8 mouse cellular contexts compared by ENCODE assay signal in genomic region chr12:55080601-55080942, GRCm38 (mm10). TPM values are rescaled to one million over a fixed set of nuclear protein-coding genes. Genes with fewer than 3 reads are reported as not detected.
A peak's percentile ranks its signal among the peaks of the same experiment; 100 is the strongest.
DNase-seq lines count a peak whose midpoint lies in the region; ATAC-seq and TF ChIP-seq lines count a peak whose summit lies in the region.
"Not testable (repeated sequence)": the region's sequence is repeated elsewhere in the genome, so short reads cannot be mapped to it uniquely, and the experiment has no call there.

No protein-coding gene starts in this region.

- H3K36me3 ChIP-seq in G1E (replicated peaks) = peaks cover 22% of the 10 kb centered on the region
- not testable (repeated sequence) for H3K36me3 ChIP-seq in embryonic facial prominence, embryonic 14.5 days (ENCODE audit: control insufficient read depth, insufficient read depth, low read length); heart, adult 2 months (ENCODE audit: control insufficient read depth, insufficient read depth, low read length); hindbrain, embryonic 15.5 days; limb, embryonic 10.5 days; lung, embryonic 14.5 days (ENCODE audit: insufficient read depth); midbrain, postnatal 0 days (ENCODE audit: insufficient read depth, low read length); stomach, postnatal 0 days (ENCODE audit: control insufficient read depth, insufficient read depth, low read length)

- H3K27ac ChIP-seq in embryonic facial prominence, embryonic 14.5 days (replicated peaks; ENCODE audit: low read depth, low read length) = peak overlapping the region; percentile 86
- peak overlapping the region; percentile 90 for H3K27ac ChIP-seq in heart, adult 2 months
- peak overlapping the region; percentile 90 for H3K27ac ChIP-seq in hindbrain, embryonic 15.5 days (replicated peaks)
- peak overlapping the region; percentile 84 for H3K27ac ChIP-seq in limb, embryonic 10.5 days
- H3K27ac ChIP-seq in lung, embryonic 14.5 days (ENCODE audit: low read depth) = peak overlapping the region; percentile 90
- peak overlapping the region; percentile 38; the same call in 1 of the 2 replicates for H3K27ac ChIP-seq in midbrain, postnatal 0 days (ENCODE audit: low read depth, low read length)
- H3K27ac ChIP-seq in stomach, postnatal 0 days (replicated peaks) = peak overlapping the region; percentile 90

- not testable (repeated sequence) for H3K79me2 ChIP-seq in heart, adult 2 months (replicated peaks; ENCODE audit: control insufficient read depth, insufficient read depth, low read length)

- not testable (repeated sequence) for ATAC-seq in G1E (ENCODE audit: extremely low read depth, insufficient number of reproducible peaks, low FRiP score, poor library complexity, severe bottlenecking); stomach, postnatal 0 days (ENCODE audit: low FRiP score, low TSS enrichment)
- peak; percentile 58 for ATAC-seq in embryonic facial prominence, embryonic 14.5 days (ENCODE audit: low read depth)
- ATAC-seq in hindbrain, embryonic 15.5 days (ENCODE audit: low FRiP score, low read depth) = peak; percentile 72; the same call in 1 of the 2 replicates
- peak; percentile 59 for ATAC-seq in lung, embryonic 14.5 days (ENCODE audit: insufficient read depth)
- ATAC-seq in midbrain, postnatal 0 days (ENCODE audit: low FRiP score) = peak; percentile 66

- H3K4me2 ChIP-seq in embryonic facial prominence, embryonic 14.5 days (ENCODE audit: low read depth, low read length) = peak overlapping the region; percentile 47
- peak overlapping the region; percentile 56 for H3K4me2 ChIP-seq in hindbrain, embryonic 15.5 days
- H3K4me2 ChIP-seq in lung, embryonic 14.5 days = peak overlapping the region; percentile 45
- H3K4me2 ChIP-seq in midbrain, postnatal 0 days (ENCODE audit: low read depth, low read length, poor library complexity, severe bottlenecking) = peak overlapping the region; percentile 36
- H3K4me2 ChIP-seq in stomach, postnatal 0 days (replicated peaks; ENCODE audit: low read depth) = peak overlapping the region; percentile 45

- not testable (repeated sequence) for DNase-seq in G1E (ENCODE audit: low spot score); heart, adult 2 months; limb, embryonic 10.5 days (ENCODE audit: low spot score); lung, embryonic 14.5 days; midbrain, postnatal 0 days (ENCODE audit: low spot score); stomach, postnatal 0 days (ENCODE audit: low spot score)
- DNase-seq in embryonic facial prominence, embryonic 14.5 days (ENCODE audit: low spot score) = peak; percentile 6

- not testable (repeated sequence) for TF ChIP-seq CTCF in G1E (IDR thresholded peaks at IDR 0.05; ENCODE audit: low read depth, low read length); heart, adult 2 months (IDR thresholded peaks at IDR 0.05); lung, embryonic 14.5 days (IDR thresholded peaks at IDR 0.05; ENCODE audit: low read depth); midbrain, postnatal 0 days (IDR thresholded peaks at IDR 0.05); stomach, postnatal 0 days (IDR thresholded peaks at IDR 0.05; ENCODE audit: low read depth)

- whole genome bisulfite sequencing in embryonic facial prominence, embryonic 14.5 days = under 1% methylated on average over 23 of the region's 25 CpGs
- WGBS in heart, adult 2 months = under 1% methylated on average over 25 of the region's 25 CpGs
- 0% methylated on average over 25 of the region's 25 CpGs for WGBS in hindbrain, embryonic 15.5 days
- under 1% methylated on average over 25 of the region's 25 CpGs for WGBS in limb, embryonic 10.5 days
- under 1% methylated on average over 25 of the region's 25 CpGs for WGBS in lung, embryonic 14.5 days
- under 1% methylated on average over 25 of the region's 25 CpGs for WGBS in midbrain, postnatal 0 days
- WGBS in stomach, postnatal 0 days = under 1% methylated on average over 25 of the region's 25 CpGs

- H3K4me1 ChIP-seq in G1E (ENCODE audit: insufficient read depth, low read depth, low read length) = peaks cover 32% of the 10 kb centered on the region
- not testable (repeated sequence) for H3K4me1 ChIP-seq in embryonic facial prominence, embryonic 14.5 days (ENCODE audit: control insufficient read depth, insufficient read depth, low read length); heart, adult 2 months (ENCODE audit: control insufficient read depth, insufficient read depth, low read length); limb, embryonic 10.5 days; lung, embryonic 14.5 days (ENCODE audit: insufficient read depth); midbrain, postnatal 0 days (ENCODE audit: insufficient read depth, low read length); stomach, postnatal 0 days (replicated peaks; ENCODE audit: control insufficient read depth, insufficient read depth)
- peaks cover 13% of the 10 kb centered on the region for H3K4me1 ChIP-seq in hindbrain, embryonic 15.5 days (replicated peaks)

- not testable (repeated sequence) for TF ChIP-seq EP300 in heart, adult 2 months (IDR thresholded peaks at IDR 0.05; ENCODE audit: insufficient read depth, low read depth, low read length); stomach, postnatal 0 days (optimal IDR thresholded peaks at IDR 0.05)

- not testable (repeated sequence) for H3K27me3 ChIP-seq in G1E (ENCODE audit: insufficient read depth, low read length); embryonic facial prominence, embryonic 14.5 days (replicated peaks; ENCODE audit: control insufficient read depth, insufficient read depth, low read length); heart, adult 2 months (ENCODE audit: control insufficient read depth, insufficient read depth, low read length); hindbrain, embryonic 15.5 days; limb, embryonic 10.5 days (ENCODE audit: low read depth, poor library complexity, severe bottlenecking); lung, embryonic 14.5 days (ENCODE audit: insufficient read depth, low read length); midbrain, postnatal 0 days (ENCODE audit: insufficient read depth, low read length); stomach, postnatal 0 days (ENCODE audit: control insufficient read depth, insufficient read depth, low read length)

- intact Hi-C loops in heart, adult 2 months (cut with DNase I) = not testable (repeated sequence)

- not testable (repeated sequence) for TF ChIP-seq POLR2A in heart, adult 2 months (IDR thresholded peaks at IDR 0.05; ENCODE audit: insufficient read depth, low read depth, low read length)

- H3K9me3 ChIP-seq in G1E (replicated peaks); embryonic facial prominence, embryonic 14.5 days (ENCODE audit: control insufficient read depth, low read length); hindbrain, embryonic 15.5 days; limb, embryonic 10.5 days (replicated peaks); lung, embryonic 14.5 days (ENCODE audit: low read depth, low read length); midbrain, postnatal 0 days (ENCODE audit: low read length); stomach, postnatal 0 days (ENCODE audit: control insufficient read depth, low read length): not testable (repeated sequence)

- H3K4me3 ChIP-seq in G1E (ENCODE audit: low read depth, low read length) = peak overlapping the region; percentile 75
- H3K4me3 ChIP-seq in embryonic facial prominence, embryonic 14.5 days (ENCODE audit: low read depth, low read length) = peak overlapping the region; percentile 61
- H3K4me3 ChIP-seq in heart, adult 2 months = peak overlapping the region; percentile 64
- H3K4me3 ChIP-seq in hindbrain, embryonic 15.5 days = peak overlapping the region; percentile 85
- peak overlapping the region; percentile 67 for H3K4me3 ChIP-seq in limb, embryonic 10.5 days
- H3K4me3 ChIP-seq in lung, embryonic 14.5 days (ENCODE audit: low read depth, low read length) = peak overlapping the region; percentile 62
- H3K4me3 ChIP-seq in midbrain, postnatal 0 days (ENCODE audit: low read depth, low read length) = peak overlapping the region; percentile 58
- peak overlapping the region; percentile 64 for H3K4me3 ChIP-seq in stomach, postnatal 0 days (ENCODE audit: low read depth, low read length)

- H3K9ac ChIP-seq in embryonic facial prominence, embryonic 14.5 days (ENCODE audit: low read depth, low read length) = peak overlapping the region; percentile 82
- peak overlapping the region; percentile 90 for H3K9ac ChIP-seq in heart, adult 2 months (ENCODE audit: low read depth, low read length)
- H3K9ac ChIP-seq in hindbrain, embryonic 15.5 days = peak overlapping the region; percentile 80
- peak overlapping the region; percentile 65 for H3K9ac ChIP-seq in lung, embryonic 14.5 days
- H3K9ac ChIP-seq in midbrain, postnatal 0 days (replicated peaks; ENCODE audit: low read length, poor library complexity, severe bottlenecking) = peak overlapping the region; percentile 59; the same call in 1 of the 2 replicates
- peak overlapping the region; percentile 77 for H3K9ac ChIP-seq in stomach, postnatal 0 days (ENCODE audit: low read length)

RNA-seq across cellular contexts. Expression of gene Srp54a, which starts 0.5 kb away (rescaled TPM):
- total RNA-seq in G1E (2014; fragmentation: Nextera tagmentation) (287 and 299 TPM in 2 replicates), G1E (2017) (279 and 303 TPM in 2 replicates)
- polyA plus RNA-seq in G1E (2012) = 67.6 and 70.2 TPM in 2 replicates
- polyA plus RNA-seq in embryonic facial prominence, embryonic 14.5 days (2014; fragmentation: Nextera tagmentation; extraction: Ambion mirVana) = 194 and 212 TPM in 2 replicates
- 10 to 100 TPM; 89.7 to 99.9 TPM for total RNA-seq in heart, adult 2 months (2021)
- 14.7 and 23.8 TPM in 2 replicates for polyA plus RNA-seq in heart, adult 2 months (2012; rRNA removed)
- 172 TPM in 2 replicates for polyA plus RNA-seq in hindbrain, embryonic 15.5 days (2015; fragmentation: Nextera tagmentation; extraction: Ambion mirVana)
- 123 and 150 TPM in 2 replicates for polyA plus RNA-seq in limb, embryonic 10.5 days (2016; fragmentation: Nextera tagmentation; extraction: Ambion mirVana)
- 156 and 163 TPM in 2 replicates for polyA plus RNA-seq in lung, embryonic 14.5 days (2014; fragmentation: Nextera tagmentation; extraction: Ambion mirVana)
- total RNA-seq in midbrain, postnatal 0 days (2014; rRNA removed) = 65.2 and 77.6 TPM in 2 replicates
- polyA plus RNA-seq in midbrain, postnatal 0 days (2015; fragmentation: Nextera tagmentation; extraction: Ambion mirVana) = 198 and 202 TPM in 2 replicates
- 123 and 124 TPM in 2 replicates for polyA plus RNA-seq in stomach, postnatal 0 days (2015; fragmentation: Nextera tagmentation; extraction: Ambion mirVana)

RNA-seq across cellular contexts. Expression of gene 2700097O09Rik, which starts 0.7 kb away (rescaled TPM):
- 46.5 and 53.1 TPM in 2 replicates for total RNA-seq in G1E (2014; fragmentation: Nextera tagmentation)
- total RNA-seq in G1E (2017) = 42.5 and 42.8 TPM in 2 replicates
- polyA plus RNA-seq in G1E (2012) = 1.5 and 1.7 TPM in 2 replicates
- polyA plus RNA-seq in embryonic facial prominence, embryonic 14.5 days (2014; fragmentation: Nextera tagmentation; extraction: Ambion mirVana) = 25.1 and 28.2 TPM in 2 replicates
- 1 to 10 TPM; 7.7 to 9.3 TPM for total RNA-seq in heart, adult 2 months (2021)
- 8.0 and 16.1 TPM in 2 replicates for polyA plus RNA-seq in heart, adult 2 months (2012; rRNA removed)
- polyA plus RNA-seq in hindbrain, embryonic 15.5 days (2015; fragmentation: Nextera tagmentation; extraction: Ambion mirVana) = 31.8 and 36.3 TPM in 2 replicates
- polyA plus RNA-seq in limb, embryonic 10.5 days (2016; fragmentation: Nextera tagmentation; extraction: Ambion mirVana) = 45.4 and 46.4 TPM in 2 replicates
- polyA plus RNA-seq in lung, embryonic 14.5 days (2014; fragmentation: Nextera tagmentation; extraction: Ambion mirVana) = 34.3 and 36.1 TPM in 2 replicates
- 10.9 and 12.4 TPM in 2 replicates for total RNA-seq in midbrain, postnatal 0 days (2014; rRNA removed)
- polyA plus RNA-seq in midbrain, postnatal 0 days (2015; fragmentation: Nextera tagmentation; extraction: Ambion mirVana) = 16.6 and 18.5 TPM in 2 replicates
- polyA plus RNA-seq in stomach, postnatal 0 days (2015; fragmentation: Nextera tagmentation; extraction: Ambion mirVana) = 9.8 and 11.2 TPM in 2 replicates

RNA-seq across cellular contexts. Expression of gene Fam177a, which starts 43.7 kb away (rescaled TPM):
- total RNA-seq in G1E (2014; fragmentation: Nextera tagmentation) (6.9 and 11.7 TPM in 2 replicates), G1E (2017) (22.7 and 26.1 TPM in 2 replicates)
- 6.7 and 7.4 TPM in 2 replicates for polyA plus RNA-seq in G1E (2012)
- polyA plus RNA-seq in embryonic facial prominence, embryonic 14.5 days (2014; fragmentation: Nextera tagmentation; extraction: Ambion mirVana) = 24.0 and 24.7 TPM in 2 replicates
- total RNA-seq in heart, adult 2 months (2021) = 10 to 100 TPM in 1 of 2 experiments, 1 to 10 TPM in 1; 8.0 to 13.6 TPM
- 6.2 and 7.3 TPM in 2 replicates for polyA plus RNA-seq in heart, adult 2 months (2012; rRNA removed)
- polyA plus RNA-seq in hindbrain, embryonic 15.5 days (2015; fragmentation: Nextera tagmentation; extraction: Ambion mirVana) = 69.0 and 71.0 TPM in 2 replicates
- 6.8 and 11.2 TPM in 2 replicates for polyA plus RNA-seq in limb, embryonic 10.5 days (2016; fragmentation: Nextera tagmentation; extraction: Ambion mirVana)
- 16.2 and 17.8 TPM in 2 replicates for polyA plus RNA-seq in lung, embryonic 14.5 days (2014; fragmentation: Nextera tagmentation; extraction: Ambion mirVana)
- 49.7 and 51.8 TPM in 2 replicates for total RNA-seq in midbrain, postnatal 0 days (2014; rRNA removed)
- polyA plus RNA-seq in midbrain, postnatal 0 days (2015; fragmentation: Nextera tagmentation; extraction: Ambion mirVana) = 84.6 and 92.6 TPM in 2 replicates
- 28.1 and 30.2 TPM in 2 replicates for polyA plus RNA-seq in stomach, postnatal 0 days (2015; fragmentation: Nextera tagmentation; extraction: Ambion mirVana)

Comparison
In these comparisons a context has a peak if more than half of its experiments do, and no peak if none do; other contexts are left out.
1. H3K27ac ChIP-seq: peak in every context shown above with its lines; median percentile 90 in heart, adult 2 months; 90 in hindbrain, embryonic 15.5 days; 90 in lung, embryonic 14.5 days; 90 in stomach, postnatal 0 days; 86 in embryonic facial prominence, embryonic 14.5 days; 84 in limb, embryonic 10.5 days; 38 in midbrain, postnatal 0 days.